Mouse (Mus musculus) heart, adult 2 months (tissue): ENCODE measurements around the gene Aqp11.

Source experiments
- CTCF ChIP-seq: fragments of 200-600 bp; IDR thresholded peaks from 2 replicates; pipeline ENCODE4 v1.8.1; 2022; ENCODE audit warnings: antibody characterized with exemption, mild to moderate bottlenecking, moderate library complexity
- POLR2A ChIP-seq: fragments of 200-500 bp; IDR thresholded peaks from 2 replicates; pipeline ENCODE4 v1.6.1; 2011; ENCODE audit warnings: mild to moderate bottlenecking, low read depth, low read length, control low read depth; ENCODE audit not compliant: insufficient read depth

GRCm38 (mm10) chr7:97737638-97738456 lies at the start of gene Aqp11:
- TF ChIP-seq POLR2A: peak; percentile 56
- no peak for TF ChIP-seq CTCF
